Comparison of ENCODE assay signal across 8 mouse cellular contexts in the genomic region with DNA sequence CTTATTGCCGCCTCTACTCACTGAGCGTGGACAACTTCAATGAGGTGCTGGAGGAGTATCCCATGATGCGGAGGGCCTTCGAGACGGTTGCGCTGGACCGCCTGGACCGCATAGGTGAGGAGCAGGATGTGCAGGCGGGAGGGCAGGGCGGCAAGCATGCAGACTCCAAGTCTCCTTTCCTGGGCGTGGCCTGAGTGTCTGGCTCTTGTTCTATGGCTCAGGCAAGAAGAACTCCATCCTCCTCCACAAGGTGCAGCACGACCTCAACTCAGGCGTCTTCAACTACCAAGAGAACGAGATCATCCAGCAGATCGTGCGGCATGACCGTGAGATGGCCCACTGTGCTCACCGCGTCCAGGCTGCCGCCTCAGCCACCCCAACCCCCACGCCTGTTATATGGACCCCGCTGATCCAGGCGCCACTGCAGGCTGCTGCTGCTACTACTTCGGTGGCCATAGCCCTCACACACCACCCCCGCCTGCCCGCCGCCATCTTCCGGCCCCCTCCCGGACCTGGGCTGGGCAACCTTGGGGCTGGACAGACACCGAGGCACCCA. TPM values are rescaled to one million over a fixed set of nuclear protein-coding genes. Genes with fewer than 3 reads are reported as not detected.
A peak's percentile ranks its signal among the peaks of the same experiment; 100 is the strongest.
DNase-seq lines count a peak whose midpoint lies in the region; ATAC-seq and TF ChIP-seq lines count a peak whose summit lies in the region.
"Had no signal": no experiment of that assay in that cellular context is flagged by ENCODE, and none has a peak within 500 bp of the region (broad histone marks: within the 10 kb centered on the region; RNA-seq: fewer than 3 reads in every experiment).

No protein-coding gene starts in this region.

- TF ChIP-seq CTCF in liver, postnatal 0 days (IDR thresholded peaks at IDR 0.05; ENCODE audit: low read depth) = no peak
- TF ChIP-seq CTCF in lung, adult 2 months (IDR thresholded peaks at IDR 0.05; ENCODE audit: insufficient read depth, low read length) = no peak

- WGBS in liver, embryonic 12.5 days (ENCODE audit: insufficient replicate concordance) = 19% methylated on average over 30 of the region's 30 CpGs
- WGBS in liver, postnatal 0 days (ENCODE audit: insufficient replicate concordance) = 31% methylated on average over 30 of the region's 30 CpGs
- WGBS in embryonic facial prominence, embryonic 10.5 days = 27% methylated on average over 30 of the region's 30 CpGs
- 35% methylated on average over 30 of the region's 30 CpGs for whole genome bisulfite sequencing in hindbrain, embryonic 10.5 days
- 31% methylated on average over 29 of the region's 30 CpGs for WGBS in lung, adult 2 months

- peak overlapping the region; percentile 41 for H3K4me2 ChIP-seq in liver, embryonic 12.5 days
- H3K4me2 ChIP-seq in liver, postnatal 0 days (ENCODE audit: low read depth, low read length) = no peak overlapping the region

- peaks cover 39% of the 10 kb centered on the region for H3K27me3 ChIP-seq in liver, embryonic 12.5 days (replicated peaks)
- H3K27me3 ChIP-seq in liver, postnatal 0 days (ENCODE audit: insufficient read depth, low read length) = peaks cover 14% of the 10 kb centered on the region; the same call in 1 of the 2 replicates
- peaks cover 28% of the 10 kb centered on the region for H3K27me3 ChIP-seq in embryonic facial prominence, embryonic 10.5 days (replicated peaks; ENCODE audit: low read depth, poor library complexity, severe bottlenecking)
- H3K27me3 ChIP-seq in hindbrain, embryonic 10.5 days (ENCODE audit: insufficient read depth, poor library complexity, severe bottlenecking) = peaks cover 29% of the 10 kb centered on the region

- no peak for TF ChIP-seq POLR2A in lung, adult 2 months (IDR thresholded peaks at IDR 0.05; ENCODE audit: borderline replicate concordance, extremely low read depth, low read depth, low read length)

- H3K27ac ChIP-seq in liver, embryonic 12.5 days = no peak overlapping the region
- H3K27ac ChIP-seq in liver, postnatal 0 days (ENCODE audit: low read depth) = no peak overlapping the region
- H3K27ac ChIP-seq in embryonic facial prominence, embryonic 10.5 days (replicated peaks) = peak overlapping the region; percentile 57; the same call in 1 of the 2 replicates
- H3K27ac ChIP-seq in hindbrain, embryonic 10.5 days = peak overlapping the region; percentile 70; the same call in 1 of the 2 replicates

- ATAC-seq in liver, embryonic 12.5 days = no peak; the same call in 1 of the 2 replicates
- no peak for ATAC-seq in liver, postnatal 0 days

- TF ChIP-seq EP300 in liver, postnatal 0 days (IDR thresholded peaks at IDR 0.05; ENCODE audit: low read depth) = no peak

- H3K36me3 ChIP-seq in liver, embryonic 12.5 days = no peaks in the 10 kb centered on the region
- H3K36me3 ChIP-seq in liver, postnatal 0 days (replicated peaks; ENCODE audit: insufficient read depth, low read length) = no peaks in the 10 kb centered on the region
- no peaks in the 10 kb centered on the region for H3K36me3 ChIP-seq in embryonic facial prominence, embryonic 10.5 days (replicated peaks)
- H3K36me3 ChIP-seq in hindbrain, embryonic 10.5 days = peaks cover 14% of the 10 kb centered on the region

- no peaks in the 10 kb centered on the region for H3K4me1 ChIP-seq in liver, embryonic 12.5 days
- no peaks in the 10 kb centered on the region for H3K4me1 ChIP-seq in liver, postnatal 0 days (ENCODE audit: insufficient read depth)
- H3K4me1 ChIP-seq in embryonic facial prominence, embryonic 10.5 days = peaks cover 58% of the 10 kb centered on the region
- peaks cover 53% of the 10 kb centered on the region for H3K4me1 ChIP-seq in hindbrain, embryonic 10.5 days (replicated peaks)
- H3K4me1 ChIP-seq in lung, adult 2 months (ENCODE audit: control insufficient read depth, insufficient read depth, low read length) = 0 out of 2 replicates have a peak, but pooled peaks cover 2% of the 10 kb centered on the region

- no peak overlapping the region for H3K4me3 ChIP-seq in liver, embryonic 12.5 days
- H3K4me3 ChIP-seq in liver, postnatal 0 days (ENCODE audit: low read depth, low read length) = no peak overlapping the region
- H3K4me3 ChIP-seq in embryonic facial prominence, embryonic 10.5 days = peak overlapping the region; percentile 51
- peak overlapping the region; percentile 39 for H3K4me3 ChIP-seq in hindbrain, embryonic 10.5 days
- H3K4me3 ChIP-seq in lung, adult 2 months (replicated peaks; ENCODE audit: extremely low read depth, low read depth, low read length) = no peak overlapping the region

- H3K9me3 ChIP-seq in liver, embryonic 12.5 days (replicated peaks) = no peaks in the 10 kb centered on the region
- H3K9me3 ChIP-seq in liver, postnatal 0 days (ENCODE audit: low read length) = no peaks in the 10 kb centered on the region
- H3K9me3 ChIP-seq in embryonic facial prominence, embryonic 10.5 days = no peaks in the 10 kb centered on the region
- no peaks in the 10 kb centered on the region for H3K9me3 ChIP-seq in hindbrain, embryonic 10.5 days

- no peak for DNase-seq in liver, postnatal 0 days
- peak; percentile 53 for DNase-seq in embryonic facial prominence, embryonic 10.5 days (ENCODE audit: low spot score)
- DNase-seq in hindbrain, embryonic 10.5 days (ENCODE audit: low spot score) = peak; percentile 24
- peak; percentile 22 for DNase-seq in mesoderm, embryonic 11.5 days (ENCODE audit: low read depth, low spot score)
- DNase-seq in urinary bladder, postnatal 10 days (ENCODE audit: low spot score) = no peak
- DNase-seq in lung, adult 2 months = no peak

- no peak overlapping the region for H3K9ac ChIP-seq in liver, embryonic 12.5 days
- no peak overlapping the region for H3K9ac ChIP-seq in liver, postnatal 0 days (replicated peaks)

RNA-seq across cellular contexts. Expression of a gene that starts 35.9 kb away (rescaled TPM):
- 0.07 TPM in 2 replicates for polyA plus RNA-seq in liver, embryonic 12.5 days (2016; fragmentation: Nextera tagmentation; extraction: Ambion mirVana)
- not detected in 2 replicates for polyA plus RNA-seq in liver, postnatal 0 days (2015; fragmentation: Nextera tagmentation; extraction: Ambion mirVana)
- polyA plus RNA-seq in embryonic facial prominence, embryonic 10.5 days (2016; fragmentation: Nextera tagmentation; extraction: Ambion mirVana) = 0.20 and 0.25 TPM in 2 replicates
- 0.70 and 1.1 TPM in 2 replicates for polyA plus RNA-seq in hindbrain, embryonic 10.5 days (2016; fragmentation: Nextera tagmentation; extraction: Ambion mirVana)
- 0.62 and 0.67 TPM in 2 replicates for polyA plus RNA-seq in lung, adult 2 months (2012; rRNA removed)
- polyA plus RNA-seq: liver, adult 2 months had no signal

Comparison
In these comparisons a context has a peak if more than half of its experiments do, and no peak if none do; other contexts are left out.
1. H3K27ac ChIP-seq: peak in embryonic facial prominence, embryonic 10.5 days (single experiment) and hindbrain, embryonic 10.5 days (single experiment); none in liver, embryonic 12.5 days (single experiment) and liver, postnatal 0 days (single experiment).
2. H3K4me3 ChIP-seq: peak in embryonic facial prominence, embryonic 10.5 days (single experiment) and hindbrain, embryonic 10.5 days (single experiment); none in liver, embryonic 12.5 days (single experiment), liver, postnatal 0 days (single experiment) and lung, adult 2 months (single experiment).
3. DNase-seq: peak in embryonic facial prominence, embryonic 10.5 days (single experiment), hindbrain, embryonic 10.5 days (single experiment) and mesoderm, embryonic 11.5 days (single experiment); none in liver, postnatal 0 days (single experiment), urinary bladder, postnatal 10 days (single experiment) and lung, adult 2 months (single experiment).